Mouse (Mus musculus) megakaryocyte, embryonic 14.5 days (primary cell): ENCODE data around the gene Itpr1.

Experiments used
- FLI1 ChIP-seq: IDR thresholded peaks from 2 replicates; pipeline ENCODE4 v1.6.1; 2012; ENCODE audit warnings: low read length, inconsistent platforms, mixed read lengths
- GATA1 ChIP-seq: IDR thresholded peaks from 3 replicates; pipeline ENCODE4 v1.6.1; 2012; ENCODE audit warnings: mixed read lengths, low read length, inconsistent platforms, borderline replicate concordance

- no peak for TF ChIP-seq GATA1
- TF ChIP-seq FLI1, result no peak
Observed at GRCm38 (mm10) chr6:108448016-108448735, 235.3 kb downstream of the Itpr1 start.
